Mouse (Mus musculus) thymus, postnatal 4 days (tissue): ENCODE measurements around the gene Abhd14b.
"Not testable (repeated sequence)": the region's sequence is repeated elsewhere in the genome, so short reads cannot be mapped to it uniquely, and the experiment has no call there.

ENCODE experiments used
- DNase-seq: peaks from one replicate; pipeline ENCODE4 v3.0.0; 2021

Gene Abhd14b

DNA sequence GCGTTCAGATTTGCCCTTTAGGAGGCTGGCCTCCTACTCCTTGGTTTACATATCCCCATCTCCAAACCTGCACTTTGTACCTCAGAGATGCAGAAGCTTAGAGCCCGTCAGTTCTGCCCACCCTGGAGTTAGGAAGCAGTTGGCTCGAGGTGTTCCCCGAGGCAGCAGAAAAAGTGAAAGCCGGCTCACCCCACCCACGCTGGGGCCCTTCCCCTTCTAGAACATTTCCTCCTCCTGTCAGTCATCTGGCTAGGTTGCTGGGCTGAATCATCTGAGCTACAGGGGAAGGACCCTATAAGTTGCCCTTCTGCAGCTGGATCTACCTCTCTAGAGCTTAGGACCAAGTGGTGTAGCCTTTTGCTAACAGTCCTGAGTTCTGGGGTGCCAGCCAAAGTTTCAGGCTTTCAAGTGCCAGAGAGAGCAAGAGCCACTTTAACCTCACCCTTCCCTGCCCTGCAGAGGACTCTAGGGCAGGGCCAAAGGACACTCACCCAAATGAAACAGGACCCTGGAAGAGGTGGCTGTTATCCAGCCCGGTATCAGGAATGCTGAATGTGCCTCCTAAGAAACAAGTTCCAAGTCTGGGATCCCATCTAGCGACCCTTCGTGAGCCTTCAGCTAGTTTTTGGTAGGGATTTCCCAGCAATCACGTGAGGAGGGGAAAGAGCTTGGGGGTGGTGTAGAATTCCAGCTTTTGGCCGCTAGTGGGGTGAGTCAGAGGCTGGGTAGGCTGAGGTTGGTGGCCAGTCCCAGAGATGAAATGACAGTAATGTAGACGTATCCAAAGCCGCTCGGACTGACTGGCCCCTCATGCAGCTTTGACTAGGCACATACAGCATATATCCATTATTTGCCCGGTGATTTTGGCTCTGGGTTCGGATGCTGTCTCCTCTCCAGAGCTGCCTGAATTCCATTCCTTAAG, 29.0 kb downstream of the Abhd14b start:
- peak; percentile 80 for DNase-seq

DNA sequence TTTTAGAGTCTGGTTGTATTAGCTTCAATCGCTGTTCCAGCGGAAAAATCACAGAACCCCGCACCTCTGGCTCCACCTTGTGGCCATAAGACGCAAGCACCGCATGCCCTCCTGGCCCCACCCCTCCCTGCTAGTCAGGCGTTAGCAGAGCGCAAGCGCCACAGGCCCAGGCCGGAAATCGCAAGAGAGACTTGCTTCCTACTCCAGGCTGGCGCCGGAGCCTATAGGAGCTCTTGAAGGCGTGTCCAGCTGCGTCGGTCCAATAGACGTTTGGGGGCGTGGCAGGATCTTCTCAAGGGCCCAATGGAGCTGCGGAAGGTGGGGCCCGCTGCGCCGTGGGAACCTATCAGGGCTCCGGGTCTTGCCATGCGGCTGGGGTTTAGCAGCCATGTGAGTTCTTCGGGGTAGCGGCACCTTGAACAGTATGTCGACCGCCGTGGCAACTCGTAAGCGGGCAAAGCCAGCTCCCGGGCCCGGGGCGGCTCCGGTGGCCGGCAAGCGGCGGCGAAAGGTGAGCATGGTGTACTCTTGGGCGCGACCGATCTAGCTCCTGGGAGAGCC, 29.7 kb downstream of the Abhd14b start, which contains the start of gene Parp3:
Parp3 (minus strand) TSS at position 26 of the 561 bp plus-strand sequence.
- DNase-seq = peak; percentile 97

DNA sequence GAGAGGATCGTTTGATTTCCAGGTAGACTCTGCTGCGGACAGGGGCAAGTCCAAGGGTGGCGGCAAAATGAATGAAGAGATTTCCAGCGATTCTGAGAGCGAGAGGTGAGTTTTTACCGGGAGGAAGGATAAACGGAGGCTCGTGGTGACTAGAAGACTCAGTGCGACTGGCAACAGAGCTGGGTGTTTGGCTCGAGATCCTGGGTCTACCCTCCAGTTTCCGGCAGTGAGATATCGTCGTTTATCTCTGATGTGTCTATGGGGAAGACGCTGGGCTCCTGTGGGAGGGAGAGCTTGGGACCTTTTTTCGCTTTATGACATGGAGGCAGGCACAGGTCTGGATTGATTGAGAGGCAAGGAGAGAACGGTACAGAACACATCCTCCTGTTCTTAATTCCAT, 30.4 kb downstream of the Abhd14b start:
- DNase-seq = peak; percentile 11

DNA sequence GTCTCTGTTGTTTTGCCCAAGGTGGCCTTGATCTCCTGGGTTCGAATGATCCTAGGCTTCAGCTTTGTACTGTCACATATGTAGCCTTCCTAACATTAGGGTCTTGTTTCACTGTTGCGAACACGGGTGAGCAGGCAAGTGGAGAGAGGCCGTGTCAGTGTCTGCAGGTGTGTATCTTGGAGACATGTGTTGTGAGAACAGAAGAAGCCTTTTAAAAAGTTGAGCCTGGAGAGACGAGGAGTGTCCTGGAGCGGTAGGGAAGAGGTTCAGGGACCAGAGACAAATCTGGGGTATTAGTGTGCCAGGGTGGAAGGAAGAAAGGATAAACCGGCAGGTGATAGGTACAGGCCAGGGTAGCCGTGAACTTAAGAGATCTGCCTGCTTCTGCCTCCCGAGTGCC, 30.8 kb downstream of the Abhd14b start:
- DNase-seq = no peak

DNA sequence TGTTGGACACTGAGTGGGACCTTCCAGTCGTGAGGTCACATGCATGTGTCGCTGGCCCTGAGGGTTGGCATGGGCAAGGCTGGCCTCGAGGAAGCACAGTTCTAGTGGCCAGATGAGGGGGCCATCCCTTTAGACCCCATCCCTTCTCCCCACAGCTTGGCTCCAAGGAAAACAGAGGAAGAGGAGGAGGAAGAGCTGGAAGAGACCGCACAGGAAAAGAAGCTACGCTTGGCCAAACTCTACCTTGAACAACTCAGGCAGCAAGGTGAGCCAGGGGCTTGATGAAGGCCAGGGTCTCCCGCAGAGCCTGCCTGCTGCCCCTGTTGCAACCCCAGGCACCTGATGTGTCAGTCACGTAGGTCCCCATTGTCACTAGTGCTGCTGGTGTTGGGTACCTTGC, 33.3 kb downstream of the Abhd14b start:
- DNase-seq = no peak

DNA sequence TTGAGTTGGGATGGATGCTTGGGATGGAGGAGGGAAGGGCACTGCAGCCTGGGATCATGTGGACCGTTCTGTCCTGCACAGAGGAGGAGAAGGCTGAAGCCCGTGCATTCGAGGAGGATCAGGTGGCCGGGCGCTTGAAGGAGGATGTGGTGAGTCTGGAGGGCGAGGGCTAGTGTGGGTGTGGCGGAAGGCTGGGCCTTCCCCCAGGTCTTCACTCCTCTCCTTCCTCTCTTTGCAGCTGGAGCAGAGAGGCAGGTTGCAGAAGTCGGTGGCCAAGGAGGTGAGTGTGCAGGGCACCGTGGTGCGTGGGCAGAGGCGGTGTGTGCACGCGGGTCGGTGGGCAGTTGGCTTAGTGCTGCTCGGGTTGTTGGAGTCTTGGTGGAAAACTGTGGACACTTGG, 33.8 kb downstream of the Abhd14b start:
- no peak for DNase-seq

DNA sequence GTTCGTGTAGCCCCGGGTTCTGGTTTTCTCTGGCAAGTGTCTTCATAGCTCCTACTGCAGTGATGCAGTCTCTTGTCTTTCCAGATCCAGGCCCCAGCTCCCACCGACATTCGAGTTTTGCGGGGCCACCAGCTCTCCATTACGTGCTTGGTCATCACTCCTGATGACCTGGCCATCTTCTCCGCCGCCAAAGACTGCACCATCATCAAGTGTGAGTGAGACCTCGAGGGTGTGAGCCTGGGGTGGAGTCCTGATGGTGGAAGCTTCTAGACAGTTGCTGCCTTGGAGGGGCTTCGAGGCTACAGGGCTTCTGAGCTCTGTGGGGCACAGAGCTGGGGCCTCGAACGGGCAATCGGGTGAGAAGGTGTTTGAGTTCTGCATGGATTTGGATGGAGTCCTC, 34.4 kb downstream of the Abhd14b start:
- no peak for DNase-seq

DNA sequence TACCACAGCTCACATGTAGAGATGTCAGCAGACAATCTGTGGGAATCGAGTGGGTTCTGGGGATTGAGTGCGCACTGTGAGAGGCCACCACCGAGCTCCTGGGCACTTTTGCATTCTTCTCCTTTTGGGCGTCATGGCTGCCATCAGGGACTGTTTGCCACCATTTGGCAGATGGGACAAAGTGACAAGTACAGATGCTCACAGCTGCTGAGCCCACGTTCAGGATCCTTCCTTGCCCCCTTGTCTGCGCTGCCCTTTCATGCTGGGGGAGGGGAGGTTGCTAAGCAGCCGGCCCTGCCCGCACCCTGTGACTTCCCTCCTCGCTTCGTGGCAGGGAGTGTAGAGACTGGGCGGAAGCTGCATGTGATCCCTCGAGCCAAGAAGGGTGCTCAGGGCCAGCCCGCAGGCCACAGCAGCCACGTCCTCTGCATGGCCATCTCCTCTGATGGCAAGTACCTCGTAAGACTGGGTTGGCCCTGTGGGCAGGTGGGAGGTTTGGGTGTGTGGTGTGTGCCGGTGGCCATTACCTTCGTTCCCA, 35.4 kb downstream of the Abhd14b start:
- no peak for DNase-seq

DNA sequence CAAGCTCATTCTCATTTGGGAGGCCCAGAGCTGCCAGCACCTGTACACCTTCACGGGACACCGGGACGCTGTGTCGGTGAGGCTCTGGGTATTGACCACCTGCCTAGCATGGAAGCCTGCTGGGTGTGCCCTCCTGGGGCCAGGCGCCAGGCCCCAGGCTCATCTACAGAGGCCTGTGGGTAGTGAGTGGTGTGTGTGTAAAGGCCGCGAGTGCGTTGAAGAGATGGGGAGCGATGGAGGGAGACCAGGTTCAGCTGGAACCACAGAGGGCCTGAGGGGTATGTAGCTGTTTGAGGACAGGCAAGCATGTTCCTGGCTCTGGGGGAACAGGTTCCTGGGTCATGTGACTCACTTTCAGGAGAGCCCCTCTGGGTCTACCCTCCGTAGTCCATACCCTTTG, 35.9 kb downstream of the Abhd14b start:
- no peak for DNase-seq

DNA sequence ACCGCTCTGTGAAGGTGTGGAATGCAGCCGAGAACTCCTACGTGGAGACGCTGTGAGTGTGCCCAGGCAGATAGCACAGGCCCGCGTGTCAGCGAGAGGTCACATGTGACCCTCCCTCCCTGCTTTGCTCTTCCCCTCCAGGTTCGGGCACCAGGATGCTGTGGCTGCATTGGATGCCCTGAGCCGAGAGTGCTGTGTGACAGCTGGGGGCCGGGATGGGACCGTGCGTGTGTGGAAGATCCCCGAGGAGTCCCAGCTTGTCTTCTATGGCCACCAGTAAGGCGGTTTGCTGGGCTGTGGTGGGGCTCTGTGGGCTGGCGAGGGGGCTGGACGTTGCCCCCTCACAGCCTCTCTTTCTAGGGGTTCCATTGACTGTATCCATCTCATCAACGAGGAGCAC, 36.3 kb downstream of the Abhd14b start:
- DNase-seq = no peak

DNA sequence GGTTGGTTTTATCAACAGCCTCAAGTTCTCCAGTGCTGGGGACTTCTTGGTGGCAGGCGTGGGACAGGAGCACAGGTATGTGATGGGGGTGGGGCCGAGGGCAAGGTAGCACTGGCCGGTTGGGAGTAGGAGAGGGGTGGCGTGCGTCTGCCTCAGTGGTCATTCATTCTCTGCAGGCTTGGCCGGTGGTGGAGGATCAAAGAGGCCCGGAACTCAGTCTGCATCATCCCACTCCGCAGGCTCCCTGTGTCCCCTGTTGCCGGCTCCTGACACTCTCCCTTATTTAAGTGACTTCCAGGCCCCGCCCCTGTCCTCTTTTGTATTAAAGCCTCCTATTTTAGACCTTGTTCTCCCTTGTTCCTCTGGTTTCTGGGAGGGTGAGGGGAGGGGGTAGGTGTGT, 37.8 kb downstream of the Abhd14b start:
- DNase-seq = no peak

DNA sequence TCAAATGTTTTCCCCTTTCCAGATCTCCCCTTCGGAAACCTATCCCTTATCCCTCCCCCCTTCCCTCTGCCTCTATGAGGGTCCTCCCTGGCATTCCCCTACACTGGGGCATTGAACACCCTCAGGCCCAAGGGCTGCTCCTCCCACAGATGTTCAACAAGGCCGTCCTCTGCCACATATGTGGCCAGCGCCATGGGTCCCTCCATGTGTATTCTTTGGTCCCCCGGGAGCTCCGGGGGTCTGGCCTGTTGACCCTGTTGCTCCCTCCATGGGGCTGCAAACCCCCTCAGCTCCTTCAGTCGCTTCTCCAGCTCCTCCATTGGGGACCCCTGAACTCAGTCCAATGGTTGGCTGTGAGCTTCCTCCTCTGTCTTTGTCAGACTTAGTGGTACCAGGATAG, 40.3 kb downstream of the Abhd14b start:
- DNase-seq = not testable (repeated sequence)

DNA sequence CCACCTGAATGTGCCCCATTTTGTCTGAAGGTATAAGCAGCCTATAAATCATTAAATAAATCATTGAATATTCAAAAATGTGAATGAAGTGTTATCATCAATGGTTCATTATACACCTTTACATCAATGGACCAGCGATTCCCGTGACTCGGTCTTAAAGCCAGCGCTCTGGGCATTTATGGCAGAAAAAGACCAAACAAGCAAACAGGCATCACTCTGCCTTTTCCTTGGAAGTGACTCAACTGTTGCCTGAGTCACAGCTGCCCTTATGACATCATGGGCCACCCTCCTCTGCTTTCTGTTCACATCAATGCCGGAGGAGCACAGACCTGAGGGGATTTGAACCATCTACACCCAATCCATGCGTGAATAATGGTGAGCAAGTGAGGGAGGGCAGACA, 52.4 kb downstream of the Abhd14b start, which contains the start of gene Iqcf1:
Iqcf1 (plus strand) TSS at position 301 of the 400 bp plus-strand sequence.
- no peak for DNase-seq

DNA sequence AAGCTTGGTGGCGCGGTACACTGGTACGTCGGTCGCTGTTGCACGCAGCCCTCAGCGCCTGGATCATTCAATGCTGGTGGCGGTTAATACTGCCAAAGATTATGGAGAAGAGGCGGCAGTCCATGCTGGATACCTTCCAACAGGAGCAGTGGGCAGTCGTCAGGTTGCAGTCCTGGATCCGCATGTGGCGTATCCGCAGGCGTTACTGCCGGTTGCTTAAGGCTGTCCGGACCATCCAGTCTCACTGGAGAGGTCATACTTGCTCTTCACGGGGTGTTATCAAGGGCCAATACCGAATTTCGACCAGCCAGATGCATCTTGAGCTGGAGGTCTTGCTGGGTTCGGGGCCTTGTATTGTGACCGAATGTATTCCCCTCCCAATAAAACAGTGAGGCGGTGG, 54.6 kb downstream of the Abhd14b start:
- DNase-seq = no peak
